Mouse (Mus musculus) skeletal muscle tissue, adult 2 months (tissue): Measurements from ENCODE around the gene Cct4.

ENCODE experiments used
- DNase-seq: peaks from one replicate; pipeline ENCODE4 v3.0.0-alpha.2; 2012; ENCODE audit warnings: low read depth, low spot score

Cct4 gene

GRCm38 (mm10) chr11:22990393-22991126, at the start of gene Cct4:
Gene Cct4, plus strand, starts transcription at chr11:22990519.
- DNase-seq = peak; percentile 92

- DNase-seq = no peak
Observed at GRCm38 (mm10) chr11:22949101-22949500, 41.2 kb upstream of the Cct4 start.

- no peak for DNase-seq
Observed at GRCm38 (mm10) chr11:22950131-22950530, 40.2 kb upstream of the Cct4 start.

GRCm38 (mm10) chr11:22952668-22953067, 37.7 kb upstream of the Cct4 start:
- no peak for DNase-seq

- DNase-seq = no peak
Observed at GRCm38 (mm10) chr11:22956346-22956745, 34.0 kb upstream of the Cct4 start.

- peak; percentile 47 for DNase-seq
Observed at GRCm38 (mm10) chr11:22956830-22957229, 33.5 kb upstream of the Cct4 start.

- DNase-seq = no peak
Observed at GRCm38 (mm10) chr11:22957791-22958374, 32.4 kb upstream of the Cct4 start.

- no peak for DNase-seq
Observed at GRCm38 (mm10) chr11:22962101-22962500, 28.2 kb upstream of the Cct4 start.

- no peak for DNase-seq
Observed at GRCm38 (mm10) chr11:22964401-22964800, 25.9 kb upstream of the Cct4 start.

GRCm38 (mm10) chr11:22965503-22965902, 24.8 kb upstream of the Cct4 start:
- no peak for DNase-seq

GRCm38 (mm10) chr11:22969486-22969885, 20.8 kb upstream of the Cct4 start:
- no peak for DNase-seq

GRCm38 (mm10) chr11:22970546-22970945, 19.8 kb upstream of the Cct4 start:
- no peak for DNase-seq

GRCm38 (mm10) chr11:22971835-22972709, 18.2 kb upstream of the Cct4 start, which contains the start of gene Zrsr1:
Gene Zrsr1, plus strand, starts transcription at chr11:22972005.
- DNase-seq = peak; percentile 55

- DNase-seq = peak; percentile 84
Observed at GRCm38 (mm10) chr11:22972746-22973526, 17.4 kb upstream of the Cct4 start.

GRCm38 (mm10) chr11:22973599-22973998, 16.7 kb upstream of the Cct4 start:
- no peak for DNase-seq

GRCm38 (mm10) chr11:22978215-22978614, 12.1 kb upstream of the Cct4 start:
- DNase-seq = no peak

GRCm38 (mm10) chr11:22978711-22979110, 11.6 kb upstream of the Cct4 start:
- no peak for DNase-seq

GRCm38 (mm10) chr11:22979221-22979620, 11.1 kb upstream of the Cct4 start:
- no peak for DNase-seq

GRCm38 (mm10) chr11:22981041-22981440, 9.3 kb upstream of the Cct4 start:
- no peak for DNase-seq

- DNase-seq = no peak
Observed at GRCm38 (mm10) chr11:22981543-22981950, 8.8 kb upstream of the Cct4 start.

- DNase-seq = peak; percentile 90
Observed at GRCm38 (mm10) chr11:22981984-22982757, 8.1 kb upstream of the Cct4 start, which contains the start of the genes Gm28048 and Commd1. Gene Gm28048, minus strand, starts transcription at chr11:22982090. Gene Commd1, minus strand, starts transcription at chr11:22982382.
